Mouse (Mus musculus) liver, adult (tissue): ENCODE measurements around the gene Pigk.

Source experiments
- GATA4 ChIP-seq: IDR thresholded peaks from 2 replicates; pipeline ENCODE4 v1.6.1; 2014; ENCODE audit warnings: mild to moderate bottlenecking, low read length; ENCODE audit not compliant: insufficient replicate concordance

Pigk gene

GRCm38 (mm10) chr3:153018051-153018450 is 304.2 kb downstream of the Pigk start:
- no peak for TF ChIP-seq GATA4

GRCm38 (mm10) chr3:153024016-153024415 is 310.1 kb downstream of the Pigk start:
- TF ChIP-seq GATA4, result no peak
